Mouse (Mus musculus) neural tube, embryonic 13.5 days (tissue): ENCODE measurements around the gene Kirrel. TPM values are rescaled to one million over a fixed set of nuclear protein-coding genes. Genes with fewer than 3 reads are reported as not detected.
"Not testable (repeated sequence)": the region's sequence is repeated elsewhere in the genome, so short reads cannot be mapped to it uniquely, and the experiment has no call there.

Source experiments
- ATAC-seq: fragments of 200-750 bp; cut with Nextera tagmentation; 2 replicates; pipeline ENCODE4 v1.8.0; 2017; ENCODE audit warnings: low read depth, mild to moderate bottlenecking, moderate TSS enrichment, moderate library complexity
- H3K27ac ChIP-seq: fragments of 300-500 bp; sonication (generic); replicated peaks from 2 replicates; pipeline ENCODE4 v1.5.1; 2015; ENCODE audit warnings: moderate library complexity, mild to moderate bottlenecking, inconsistent platforms
- H3K27me3 ChIP-seq: fragments of 300-500 bp; sonication (generic); 2 replicates; pipeline ENCODE4 v1.6.1; 2015; ENCODE audit warnings: mild to moderate bottlenecking, inconsistent platforms
- H3K36me3 ChIP-seq: fragments of 300-500 bp; sonication (generic); 2 replicates; pipeline ENCODE4 v1.6.1; 2015; ENCODE audit warnings: mild to moderate bottlenecking, inconsistent platforms
- H3K4me1 ChIP-seq: fragments of 300-500 bp; sonication (generic); replicated peaks from 2 replicates; pipeline ENCODE4 v1.6.1; 2015; ENCODE audit warnings: inconsistent platforms
- H3K4me2 ChIP-seq: fragments of 300-500 bp; sonication (generic); 2 replicates; pipeline ENCODE4 v1.6.1; 2015; ENCODE audit warnings: inconsistent platforms, mild to moderate bottlenecking, moderate library complexity
- H3K4me3 ChIP-seq: fragments of 300-500 bp; sonication (generic); 2 replicates; pipeline ENCODE4 v1.5.1; 2015; ENCODE audit warnings: mild to moderate bottlenecking, inconsistent platforms
- H3K9ac ChIP-seq: fragments of 300-500 bp; sonication (generic); 2 replicates; pipeline ENCODE4 v1.6.1; 2015; ENCODE audit warnings: moderate library complexity, mild to moderate bottlenecking, inconsistent platforms
- H3K9me3 ChIP-seq: fragments of 300-500 bp; sonication (generic); 2 replicates; pipeline ENCODE4 v1.6.1; 2016; ENCODE audit warnings: inconsistent platforms
- WGBS: fragments of 180-500 bp; shearing (Covaris S2); methylation state at CpG from one replicate; pipeline ENCODE4 v1.1.7; 2015; 5-methylcytosine and 5-hydroxymethylcytosine counted together
- polyA plus RNA-seq: library from polyadenylated mRNA; unstranded; fragments of >200 nt; fragmentation: Nextera tagmentation; extraction: Ambion mirVana; gene quantifications from 2 replicates; pipeline ENCODE4 v1.2.1, GENCODE M21; 2015

Gene Kirrel
- polyA plus RNA-seq, 1 experiment from 2014 or later = 9.8 TPM

GRCm38 (mm10) chr3:87118214-87118613, 56.3 kb downstream of the Kirrel start:
- peaks cover 9% of the 10 kb centered on the region; the same call in 1 of the 2 replicates for H3K36me3 ChIP-seq
- peak overlapping the region; percentile 72 for H3K27ac ChIP-seq
- H3K4me2 ChIP-seq = no peak overlapping the region
- H3K4me1 ChIP-seq = peaks cover 41% of the 10 kb centered on the region
- H3K27me3 ChIP-seq = no peaks in the 10 kb centered on the region
- H3K9ac ChIP-seq = 0 out of 2 replicates have a peak overlapping the region, but pooled peaks have one; percentile 38
- ATAC-seq = peak; percentile 57; the same call in 1 of the 2 replicates
- WGBS = 39% methylated on average over 9 of the region's 9 CpGs
- no peak overlapping the region for H3K4me3 ChIP-seq
- H3K9me3 ChIP-seq = no peaks in the 10 kb centered on the region

GRCm38 (mm10) chr3:87117632-87118031, 56.9 kb downstream of the Kirrel start:
- peaks cover 41% of the 10 kb centered on the region for H3K4me1 ChIP-seq
- no peak overlapping the region for H3K4me3 ChIP-seq
- no peaks in the 10 kb centered on the region for H3K9me3 ChIP-seq
- peak; percentile 33; the same call in 1 of the 2 replicates for ATAC-seq
- H3K27ac ChIP-seq = peak overlapping the region; percentile 72
- 66% methylated on average over 12 of the region's 12 CpGs for WGBS
- H3K36me3 ChIP-seq = peaks cover 9% of the 10 kb centered on the region; the same call in 1 of the 2 replicates
- H3K4me2 ChIP-seq = no peak overlapping the region
- no peak overlapping the region for H3K9ac ChIP-seq
- no peaks in the 10 kb centered on the region for H3K27me3 ChIP-seq

DNA sequence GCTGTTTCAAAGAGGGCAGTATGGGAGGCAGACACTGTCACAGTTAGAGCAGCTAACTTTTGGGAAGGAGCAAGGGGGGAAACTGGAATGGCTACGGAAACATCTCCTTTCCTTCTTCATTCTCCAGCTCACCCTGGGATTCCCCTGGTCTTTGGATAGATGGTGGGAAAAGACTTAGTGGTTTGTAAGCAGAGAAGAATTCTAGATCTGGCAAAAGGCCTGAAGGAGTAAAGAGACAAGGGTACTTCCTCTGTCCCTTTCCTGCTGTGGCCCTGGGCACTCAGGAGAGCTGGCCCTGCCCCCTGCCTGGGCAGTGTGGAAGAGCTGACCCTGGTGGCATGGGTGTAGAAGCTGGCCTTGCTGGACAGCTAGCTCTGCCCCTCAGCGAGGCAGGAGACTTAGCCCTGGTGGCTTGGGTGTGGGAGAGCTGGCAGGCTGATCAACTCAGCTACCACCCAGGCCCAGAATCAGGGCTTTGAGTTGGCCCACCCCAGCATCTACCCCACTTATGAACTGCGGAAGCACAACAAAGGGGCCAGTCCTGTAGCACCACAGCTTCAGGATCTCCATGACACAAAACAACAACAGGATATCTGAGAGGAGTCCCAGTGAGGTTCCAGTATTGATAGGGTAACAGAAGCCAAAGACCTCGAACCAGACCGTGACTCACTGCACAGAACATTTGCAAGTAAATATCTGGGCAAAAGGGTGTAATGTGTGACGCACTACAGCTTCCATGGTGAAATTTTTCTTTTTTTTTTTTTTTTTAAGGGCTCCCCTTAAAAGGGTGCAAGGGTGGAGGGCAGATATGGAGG, 58.6 kb downstream of the Kirrel start:
- Histone ChIP-seq H3K27me3 (no peaks in the 10 kb centered on the region), H3K4me1 (peaks cover 41% of the 10 kb centered on the region), H3K4me3 (no peak overlapping the region), H3K9ac (no peak overlapping the region), H3K36me3 (no peaks in the 10 kb centered on the region; the same call in 1 of the 2 replicates), H3K4me2 (no peak overlapping the region), H3K9me3 (no peaks in the 10 kb centered on the region), H3K27ac (no peak overlapping the region)
- WGBS = 87% methylated on average over 6 of the region's 6 CpGs
- no peak for ATAC-seq

- Histone ChIP-seq H3K4me2 (no peak overlapping the region), H3K27me3 (no peaks in the 10 kb centered on the region), H3K27ac (no peak overlapping the region), H3K4me1 (peaks cover 41% of the 10 kb centered on the region), H3K4me3 (no peak overlapping the region), H3K9me3 (no peaks in the 10 kb centered on the region), H3K36me3 (no peaks in the 10 kb centered on the region), H3K9ac (no peak overlapping the region)
- WGBS = 73% methylated on average over 8 of the region's 8 CpGs
- no peak for ATAC-seq
Measured at GRCm38 (mm10) chr3:87115271-87115670, 59.3 kb downstream of the Kirrel start.

GRCm38 (mm10) chr3:87114801-87115200, 59.7 kb downstream of the Kirrel start:
- H3K4me1 ChIP-seq = peaks cover 41% of the 10 kb centered on the region
- no peak overlapping the region for H3K4me2 ChIP-seq
- 77% methylated on average over 9 of the region's 9 CpGs for WGBS
- no peak overlapping the region for H3K4me3 ChIP-seq
- no peaks in the 10 kb centered on the region for H3K36me3 ChIP-seq
- H3K9ac ChIP-seq = no peak overlapping the region
- H3K27ac ChIP-seq = no peak overlapping the region
- ATAC-seq = no peak
- no peaks in the 10 kb centered on the region for H3K9me3 ChIP-seq
- no peaks in the 10 kb centered on the region for H3K27me3 ChIP-seq

- not testable (repeated sequence) for H3K9me3 ChIP-seq, H3K9ac ChIP-seq, H3K36me3 ChIP-seq, H3K27ac ChIP-seq, H3K4me3 ChIP-seq, ATAC-seq, H3K27me3 ChIP-seq, H3K4me2 ChIP-seq
- 70% methylated on average over 1 of the region's 1 CpGs for WGBS
- H3K4me1 ChIP-seq = peaks cover 39% of the 10 kb centered on the region
Measured at GRCm38 (mm10) chr3:87113881-87114280, 60.7 kb downstream of the Kirrel start.

DNA sequence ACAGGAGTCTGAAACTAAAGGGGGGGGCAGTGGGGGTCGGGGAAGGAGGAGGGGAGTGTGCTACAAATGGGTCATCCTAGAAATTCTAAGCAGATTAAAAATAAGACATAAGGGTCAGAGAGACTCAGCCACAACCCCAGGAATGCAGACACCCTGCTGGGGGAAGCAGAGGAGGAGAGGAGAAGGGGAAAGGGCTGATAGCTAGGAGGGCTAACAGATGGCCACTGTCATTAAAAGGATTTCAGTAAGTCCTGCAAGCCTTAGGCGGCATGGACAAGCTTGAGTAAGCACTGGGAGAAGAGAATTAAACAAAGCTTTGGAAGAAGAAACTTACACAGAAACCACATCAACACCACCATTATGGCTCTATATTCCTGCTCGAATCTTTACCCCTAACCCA, 62.3 kb downstream of the Kirrel start:
- Histone ChIP-seq H3K27ac (no peak overlapping the region), H3K27me3 (no peaks in the 10 kb centered on the region), H3K36me3 (no peaks in the 10 kb centered on the region), H3K4me3 (no peak overlapping the region), H3K9me3 (no peaks in the 10 kb centered on the region), H3K4me1 (peaks cover 23% of the 10 kb centered on the region), H3K4me2 (no peak overlapping the region), H3K9ac (no peak overlapping the region)
- 73% methylated on average over 3 of the region's 3 CpGs for WGBS
- no peak for ATAC-seq

DNA sequence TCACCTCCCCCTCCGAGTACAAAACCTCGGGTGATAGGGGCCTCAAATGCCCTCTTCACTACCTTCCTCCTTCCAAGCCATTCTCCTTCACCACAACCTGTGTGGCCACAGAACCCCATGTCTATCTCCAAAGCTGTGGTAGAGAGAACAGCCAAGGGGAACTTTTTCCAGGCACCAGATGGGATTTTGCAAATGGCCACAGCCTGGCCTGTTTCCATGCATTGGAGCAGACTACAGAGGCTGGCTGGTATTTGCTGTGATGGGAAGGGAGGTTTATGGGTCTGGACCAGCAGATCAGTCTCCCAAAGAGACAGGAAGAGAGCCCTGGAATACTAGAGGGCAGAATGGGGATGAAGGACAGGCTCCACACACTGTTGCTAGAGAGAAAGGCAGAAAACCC, 69.7 kb downstream of the Kirrel start:
- H3K27ac ChIP-seq = no peak overlapping the region
- no peaks in the 10 kb centered on the region for H3K36me3 ChIP-seq
- H3K9ac ChIP-seq = no peak overlapping the region
- no peaks in the 10 kb centered on the region for H3K27me3 ChIP-seq
- H3K4me3 ChIP-seq = no peak overlapping the region
- no peaks in the 10 kb centered on the region for H3K9me3 ChIP-seq
- WGBS = 80% methylated on average over 2 of the region's 2 CpGs
- H3K4me1 ChIP-seq = peaks cover 45% of the 10 kb centered on the region
- H3K4me2 ChIP-seq = no peak overlapping the region
- no peak for ATAC-seq

DNA sequence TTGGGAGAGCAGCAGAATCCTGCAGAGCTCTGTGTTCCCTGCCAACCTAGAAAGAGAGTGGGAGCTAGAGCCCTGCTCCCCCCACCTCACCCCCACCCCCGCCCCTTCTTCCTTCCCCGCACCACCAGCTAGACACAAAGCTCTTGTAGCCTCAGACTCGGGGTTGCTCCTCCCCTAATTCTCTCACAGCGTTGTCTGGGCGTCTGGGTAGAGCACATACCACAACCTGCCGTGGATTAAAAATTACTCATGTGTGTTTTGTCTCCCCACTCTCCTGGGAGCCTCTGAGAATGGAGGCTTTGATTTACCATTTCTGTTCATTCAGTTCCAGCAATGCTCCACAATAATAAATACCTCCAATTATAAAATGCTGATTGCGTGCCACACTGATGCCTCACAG, 72.2 kb downstream of the Kirrel start:
- no peaks in the 10 kb centered on the region for H3K36me3 ChIP-seq
- peaks cover 68% of the 10 kb centered on the region for H3K4me1 ChIP-seq
- WGBS = 13% methylated on average over 7 of the region's 7 CpGs
- H3K9me3 ChIP-seq = no peaks in the 10 kb centered on the region
- H3K4me2 ChIP-seq = peak overlapping the region; percentile 13; the same call in 1 of the 2 replicates
- H3K27ac ChIP-seq = peak overlapping the region; percentile 49
- no peak overlapping the region for H3K4me3 ChIP-seq
- no peak for ATAC-seq
- no peaks in the 10 kb centered on the region for H3K27me3 ChIP-seq
- H3K9ac ChIP-seq = no peak overlapping the region

- 81% methylated on average over 4 of the region's 4 CpGs for WGBS
- Histone ChIP-seq H3K9me3 (no peaks in the 10 kb centered on the region), H3K27ac (no peak overlapping the region; the same call in 1 of the 2 replicates), H3K4me3 (no peak overlapping the region), H3K27me3 (no peaks in the 10 kb centered on the region), H3K36me3 (no peaks in the 10 kb centered on the region), H3K4me2 (no peak overlapping the region), H3K4me1 (peaks cover 68% of the 10 kb centered on the region), H3K9ac (no peak overlapping the region)
- ATAC-seq = no peak
Measured at GRCm38 (mm10) chr3:87100911-87101310, 73.6 kb downstream of the Kirrel start.

- H3K9me3 ChIP-seq = no peaks in the 10 kb centered on the region
- H3K4me3 ChIP-seq = no peak overlapping the region
- H3K27ac ChIP-seq = peak overlapping the region; percentile 79
- H3K36me3 ChIP-seq = peaks cover 12% of the 10 kb centered on the region; the same call in 1 of the 2 replicates
- no peaks in the 10 kb centered on the region for H3K27me3 ChIP-seq
- ATAC-seq = peak; percentile 69
- WGBS = 63% methylated on average over 19 of the region's 19 CpGs
- H3K4me1 ChIP-seq = peaks cover 59% of the 10 kb centered on the region
- H3K9ac ChIP-seq = peak overlapping the region; percentile 45; the same call in 1 of the 2 replicates
- H3K4me2 ChIP-seq = no peak overlapping the region
Measured at GRCm38 (mm10) chr3:87097969-87098946, 76.3 kb downstream of the Kirrel start.

GRCm38 (mm10) chr3:87097205-87097604, 77.3 kb downstream of the Kirrel start:
- no peak overlapping the region for H3K27ac ChIP-seq
- H3K36me3 ChIP-seq = peaks cover 14% of the 10 kb centered on the region; the same call in 1 of the 2 replicates
- H3K9ac ChIP-seq = no peak overlapping the region
- no peak overlapping the region for H3K4me2 ChIP-seq
- ATAC-seq = no peak
- peaks cover 50% of the 10 kb centered on the region for H3K4me1 ChIP-seq
- H3K4me3 ChIP-seq = no peak overlapping the region
- H3K27me3 ChIP-seq = no peaks in the 10 kb centered on the region
- no peaks in the 10 kb centered on the region for H3K9me3 ChIP-seq
- WGBS = 86% methylated on average over 9 of the region's 9 CpGs
